Mouse (Mus musculus) megakaryocyte progenitor cell, adult 5-6 weeks (primary cell): Measurements from ENCODE around the gene Rpf2. TPM values are rescaled to one million over a fixed set of nuclear protein-coding genes. Genes with fewer than 3 reads are reported as not detected.

Source experiments
- ATAC-seq: replicated peaks from 2 replicates; pipeline ENCODE4 v1.8.0; 2016; ENCODE audit warnings: mild to moderate bottlenecking, moderate TSS enrichment, inconsistent platforms; ENCODE audit not compliant: poor library complexity
- total RNA-seq, 2 experiments: library from RNA; stranded (forward) in 1 of 2; stranded (reverse) in 1 of 2; fragments of 157-497, 149-512 nt in 1 of 2; fragments of 200-1000 nt in 1 of 2; gene quantifications; 2 replicates each; pipeline versions ENCODE4 v1.2.3 to v1.2.4; 2015 to 2017

Rpf2 gene
- total RNA-seq, 2 experiments from 2014 or later = 97.3 to 184 TPM

- no peak for ATAC-seq
Observed at GRCm38 (mm10) chr10:40250969-40251368, 4.1 kb upstream of the Rpf2 start.

- ATAC-seq = no peak; the same call in 1 of the 2 replicates
Observed at GRCm38 (mm10) chr10:40249625-40250024, 2.8 kb upstream of the Rpf2 start.

GRCm38 (mm10) chr10:40247166-40247716 lies 405 bp upstream of the Rpf2 start:
- no peak for ATAC-seq

GRCm38 (mm10) chr10:40237826-40238225 lies 9.0 kb downstream of the Rpf2 start:
- no peak for ATAC-seq

- no peak for ATAC-seq
Observed at GRCm38 (mm10) chr10:40233241-40233640, 13.6 kb downstream of the Rpf2 start.

GRCm38 (mm10) chr10:40232442-40232841 lies 14.4 kb downstream of the Rpf2 start:
- peak; percentile 78 for ATAC-seq

- ATAC-seq = peak; percentile 55
Observed at GRCm38 (mm10) chr10:40229725-40230124, 17.1 kb downstream of the Rpf2 start.

GRCm38 (mm10) chr10:40227660-40228303 lies 19.1 kb downstream of the Rpf2 start:
- ATAC-seq = no peak

GRCm38 (mm10) chr10:40218874-40219273 lies 28.0 kb downstream of the Rpf2 start:
- ATAC-seq = 0 out of 2 replicates have a peak, but pooled peaks have one; percentile 11

- ATAC-seq = peak; percentile 100
Observed at GRCm38 (mm10) chr10:40212443-40213169, 34.2 kb downstream of the Rpf2 start.

- no peak for ATAC-seq
Observed at GRCm38 (mm10) chr10:40195001-40195400, 51.8 kb downstream of the Rpf2 start.

- ATAC-seq = peak; percentile 71
Observed at GRCm38 (mm10) chr10:40192010-40192935, 54.6 kb downstream of the Rpf2 start.

GRCm38 (mm10) chr10:40191338-40191979 lies 55.4 kb downstream of the Rpf2 start:
- ATAC-seq = peak; percentile 45

GRCm38 (mm10) chr10:40190871-40191270 lies 56.0 kb downstream of the Rpf2 start:
- peak; percentile 26; the same call in 1 of the 2 replicates for ATAC-seq

- peak; percentile 42 for ATAC-seq
Observed at GRCm38 (mm10) chr10:40189689-40190088, 57.1 kb downstream of the Rpf2 start.

- no peak for ATAC-seq
Observed at GRCm38 (mm10) chr10:40188831-40189230, 58.0 kb downstream of the Rpf2 start.

GRCm38 (mm10) chr10:40185956-40186355 lies 60.9 kb downstream of the Rpf2 start:
- ATAC-seq = no peak

- ATAC-seq = 0 out of 2 replicates have a peak, but pooled peaks have one; percentile 21
Observed at GRCm38 (mm10) chr10:40180011-40180410, 66.8 kb downstream of the Rpf2 start.

- ATAC-seq = no peak
Observed at GRCm38 (mm10) chr10:40179142-40179541, 67.7 kb downstream of the Rpf2 start.

- peak; percentile 72 for ATAC-seq
Observed at GRCm38 (mm10) chr10:40177323-40177962, 69.4 kb downstream of the Rpf2 start.
